Mouse (Mus musculus) erythroblast, embryonic 14.5 days (primary cell): ENCODE measurements around the gene Tmem30b. TPM values are rescaled to one million over a fixed set of nuclear protein-coding genes. Genes with fewer than 3 reads are reported as not detected.

Source experiments
- H3K27me3 ChIP-seq: 2 replicates; pipeline ENCODE4 v1.6.1; 2012; ENCODE audit warnings: inconsistent platforms; ENCODE audit not compliant: control insufficient read depth
- H3K36me3 ChIP-seq: 2 replicates; pipeline ENCODE4 v1.6.1; 2012; ENCODE audit warnings: mild to moderate bottlenecking, inconsistent platforms; ENCODE audit not compliant: control insufficient read depth
- H3K4me1 ChIP-seq: 2 replicates; pipeline ENCODE4 v1.6.1; 2012; ENCODE audit warnings: inconsistent platforms; ENCODE audit not compliant: control insufficient read depth
- H3K4me3 ChIP-seq: replicated peaks from 2 replicates; pipeline ENCODE3; 2012; ENCODE audit warnings: moderate library complexity, mild to moderate bottlenecking, inconsistent platforms
- H3K9me3 ChIP-seq: 2 replicates; pipeline ENCODE4 v1.6.1; 2012; ENCODE audit warnings: low read length, inconsistent platforms, mixed read lengths; ENCODE audit not compliant: control insufficient read depth
- GATA1 ChIP-seq: IDR thresholded peaks from 2 replicates; pipeline ENCODE4 v1.6.1; 2012; ENCODE audit warnings: low read length, inconsistent platforms, mixed read lengths
- TAL1 ChIP-seq: IDR thresholded peaks from 3 replicates; pipeline ENCODE4 v1.6.1; 2012; ENCODE audit warnings: low read length, inconsistent platforms, mixed read lengths
- polyA plus RNA-seq: library from polyadenylated mRNA; stranded (reverse); fragments of >175 nt; gene quantifications from 2 replicates; pipeline ENCODE4 v1.2.3, GENCODE M21; 2012

Gene Tmem30b
- polyA plus RNA-seq, 1 experiment = not detected

- TF ChIP-seq TAL1 = no peak
- H3K27me3 ChIP-seq = no peaks in the 10 kb centered on the region
- no peaks in the 10 kb centered on the region for H3K4me1 ChIP-seq
- H3K4me3 ChIP-seq = no peak overlapping the region
- no peaks in the 10 kb centered on the region for H3K36me3 ChIP-seq
- H3K9me3 ChIP-seq = no peaks in the 10 kb centered on the region
These were observed 34.6 kb downstream of the Tmem30b start for GRCm38 (mm10) chr12:73511467-73512047.

- TF ChIP-seq GATA1 = no peak
- TF ChIP-seq TAL1 = no peak
- Histone ChIP-seq H3K36me3 (no peaks in the 10 kb centered on the region), H3K4me1 (no peaks in the 10 kb centered on the region), H3K9me3 (no peaks in the 10 kb centered on the region), H3K27me3 (no peaks in the 10 kb centered on the region), H3K4me3 (no peak overlapping the region)
These were observed 39.1 kb downstream of the Tmem30b start for GRCm38 (mm10) chr12:73507105-73507504.

- H3K4me1 ChIP-seq = no peaks in the 10 kb centered on the region
- no peak for TF ChIP-seq TAL1
- no peak for TF ChIP-seq GATA1
- no peaks in the 10 kb centered on the region for H3K36me3 ChIP-seq
- H3K4me3 ChIP-seq = no peak overlapping the region
- no peaks in the 10 kb centered on the region for H3K9me3 ChIP-seq
- H3K27me3 ChIP-seq = no peaks in the 10 kb centered on the region
These were observed 39.5 kb downstream of the Tmem30b start for GRCm38 (mm10) chr12:73506648-73507047.

DNA sequence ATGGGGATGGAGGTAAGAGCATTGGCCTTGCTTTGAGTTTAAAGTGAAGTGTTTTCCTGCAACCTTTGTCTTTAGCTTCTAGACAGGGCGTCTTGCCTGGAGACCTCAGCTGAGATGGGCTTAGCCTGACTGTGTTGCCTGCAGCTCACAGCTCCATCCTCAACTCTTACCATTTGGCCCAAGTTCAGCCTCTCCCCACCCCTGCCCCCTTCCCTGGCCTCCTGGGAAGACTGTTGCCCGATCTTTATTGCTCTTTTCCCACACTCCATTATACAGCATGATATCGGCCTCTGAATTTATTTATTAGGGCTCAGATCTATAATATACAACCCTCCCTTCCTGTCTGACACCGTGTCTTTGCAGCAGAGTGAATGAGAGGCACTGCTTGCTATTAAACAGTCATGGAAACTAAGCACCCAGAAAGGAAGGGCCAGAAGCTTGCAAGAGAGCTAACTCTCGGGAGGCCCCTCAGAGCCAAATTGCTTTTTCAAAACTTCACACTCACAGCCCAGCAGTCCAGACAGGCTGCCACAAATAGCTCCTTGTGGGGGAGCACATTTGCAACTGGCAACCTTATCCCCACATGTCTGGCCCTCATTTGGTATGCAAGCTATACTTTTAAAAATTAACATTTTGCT, 45.4 kb downstream of the Tmem30b start:
- Histone ChIP-seq H3K27me3 (no peaks in the 10 kb centered on the region), H3K9me3 (no peaks in the 10 kb centered on the region), H3K36me3 (no peaks in the 10 kb centered on the region), H3K4me1 (no peaks in the 10 kb centered on the region), H3K4me3 (no peak overlapping the region)
- no peak for TF ChIP-seq TAL1
- no peak for TF ChIP-seq GATA1

DNA sequence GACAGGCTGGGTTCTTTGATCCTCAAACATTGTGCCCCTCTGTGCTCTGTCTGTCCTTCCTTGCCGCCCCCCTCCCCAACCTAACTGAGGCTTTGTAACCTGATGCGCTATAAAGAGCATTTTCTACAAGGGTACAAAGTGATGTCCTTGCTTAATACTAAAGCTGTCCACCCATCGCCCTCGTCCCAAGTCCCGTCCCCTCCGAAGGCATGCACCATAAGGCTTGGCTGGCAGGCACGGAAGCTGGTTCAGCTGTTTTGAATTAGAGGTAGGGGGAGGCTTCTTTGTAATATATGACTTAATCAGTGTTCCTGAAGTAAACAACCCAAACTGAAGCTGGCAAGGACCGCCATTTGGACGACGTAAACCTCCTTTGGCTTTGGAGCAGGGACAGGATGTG, 51.0 kb downstream of the Tmem30b start:
- Histone ChIP-seq H3K4me1 (no peaks in the 10 kb centered on the region), H3K36me3 (no peaks in the 10 kb centered on the region), H3K9me3 (no peaks in the 10 kb centered on the region), H3K4me3 (no peak overlapping the region), H3K27me3 (no peaks in the 10 kb centered on the region)
- TF ChIP-seq TAL1 (no peak), GATA1 (no peak)

GRCm38 (mm10) chr12:73493929-73494530, 52.2 kb downstream of the Tmem30b start:
- peaks cover 2% of the 10 kb centered on the region; the same call in 1 of the 2 replicates for H3K9me3 ChIP-seq
- no peaks in the 10 kb centered on the region for H3K27me3 ChIP-seq
- TF ChIP-seq TAL1 (no peak), GATA1 (no peak)
- H3K36me3 ChIP-seq = no peaks in the 10 kb centered on the region
- H3K4me3 ChIP-seq = no peak overlapping the region
- no peaks in the 10 kb centered on the region for H3K4me1 ChIP-seq

Other genes starting within 250 kb of the Tmem30b start
- gene Prkch, start 38.4 kb upstream of the Tmem30b start, polyA plus RNA-seq = 0.01 TPM in 2 replicates